Mouse (Mus musculus): Measurements from ENCODE around the gene Pigk.

DNA sequence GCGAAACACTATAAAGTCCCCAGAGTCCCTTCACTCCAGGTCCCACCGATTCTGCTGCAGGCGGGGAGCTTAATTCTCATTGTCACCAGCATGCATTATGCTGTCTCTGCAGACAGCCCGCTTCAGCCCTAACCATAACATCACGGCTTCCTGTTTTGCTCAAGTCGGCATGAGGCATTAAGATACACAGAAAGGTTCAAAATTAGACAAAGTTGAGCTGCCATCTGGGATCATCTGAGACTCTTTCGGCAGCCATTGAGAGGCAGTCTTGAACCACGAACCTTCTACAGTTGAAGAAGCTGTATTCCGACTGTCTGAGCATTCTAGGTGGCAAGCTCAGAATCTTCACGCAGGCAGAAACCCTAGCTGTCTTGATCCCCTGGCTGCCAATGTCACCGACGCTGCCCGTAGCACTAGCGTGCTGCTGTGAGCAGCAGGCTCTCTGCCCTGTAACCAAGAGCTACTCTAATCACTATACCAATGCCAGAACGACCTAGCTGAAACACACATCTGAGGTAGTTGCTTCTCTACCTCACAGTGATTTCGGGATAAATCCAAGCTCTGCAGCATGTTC is 256.0 kb downstream of the Pigk start:
- TF ChIP-seq ZNF384 (IDR thresholded peaks at IDR 0.05; ENCODE audit: low read depth, low read length) = no peak
- no peak for TF ChIP-seq HCFC1 (IDR thresholded peaks at IDR 0.05; ENCODE audit: borderline replicate concordance, insufficient read depth, low read length)
- no peak for TF ChIP-seq CHD2 (IDR thresholded peaks at IDR 0.05; ENCODE audit: low read depth, low read length)
- TF ChIP-seq ZC3H11A (IDR thresholded peaks at IDR 0.05; ENCODE audit: borderline replicate concordance, low read depth, low read length) = no peak
- TF ChIP-seq MAFK (IDR thresholded peaks at IDR 0.05; ENCODE audit: insufficient read depth, low read depth, low read length) = no peak

Measured in ES-E14 (cell line).